Mouse (Mus musculus): ENCODE results near the gene Gm11444.

- TF ChIP-seq CTCF (IDR thresholded peaks at IDR 0.05; ENCODE audit: low read depth) (peak; percentile 93), EP300 (IDR thresholded peaks at IDR 0.05; ENCODE audit: low read depth) (no peak)
Observed at GRCm38 (mm10) chr11:85849037-85849436, 1.1 kb downstream of the Gm11444 start.

Measured in liver, postnatal 0 days (tissue).